Mouse (Mus musculus) erythroblast, embryonic 14.5 days (primary cell): ENCODE measurements around the gene Sipa1l3.

ENCODE experiments used
- GATA1 ChIP-seq: IDR thresholded peaks from 2 replicates; pipeline ENCODE4 v1.6.1; 2012; ENCODE audit warnings: low read length, inconsistent platforms, mixed read lengths
- TAL1 ChIP-seq: IDR thresholded peaks from 3 replicates; pipeline ENCODE4 v1.6.1; 2012; ENCODE audit warnings: low read length, inconsistent platforms, mixed read lengths

DNA sequence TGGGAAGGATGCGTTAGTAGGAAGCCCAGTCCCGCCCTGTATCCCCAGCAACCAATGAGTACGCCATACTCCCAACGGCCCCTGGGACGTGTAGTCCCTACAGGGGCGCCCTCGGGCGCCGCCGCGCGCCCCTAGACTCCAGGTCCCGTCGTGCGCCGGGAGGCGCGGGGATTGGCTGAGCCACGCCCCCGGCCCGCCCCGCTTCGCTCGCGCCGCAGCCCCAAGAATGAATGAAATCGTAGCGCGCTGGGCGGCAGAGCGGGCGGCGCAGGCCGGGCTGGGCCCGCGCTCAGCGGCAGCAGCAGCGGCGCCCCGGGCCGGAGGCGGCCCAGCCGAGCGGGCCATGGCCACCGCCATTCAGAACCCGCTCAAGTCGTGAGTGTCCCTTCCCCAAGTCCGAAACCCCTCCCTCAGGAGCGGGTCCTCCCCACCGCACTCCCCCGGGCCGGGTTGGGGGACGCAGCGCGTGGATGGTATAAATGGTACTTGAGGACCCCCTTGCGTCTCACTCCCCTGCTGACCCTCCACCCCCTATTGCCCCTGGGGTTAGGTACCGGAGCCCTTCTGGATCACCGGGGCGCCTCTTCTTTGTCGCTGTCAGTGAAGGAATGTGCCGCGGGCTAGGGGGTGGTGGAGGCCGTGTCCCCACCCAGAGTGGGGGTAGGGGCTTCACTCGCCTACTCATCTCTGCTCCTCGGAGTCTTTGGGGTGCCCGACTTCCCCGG is 214.5 kb downstream of the Sipa1l3 start, which contains the start of gene Dpf1:
- no peak for TF ChIP-seq TAL1
- TF ChIP-seq GATA1: no peak
